ENCODE assay signal across 22 mouse cellular contexts in genomic region chr4:97808885-97809284, GRCm38 (mm10). TPM values are rescaled to one million over a fixed set of nuclear protein-coding genes. Genes with fewer than 3 reads are reported as not detected.
"Had no signal": no experiment of that assay in that cellular context is flagged by ENCODE, and none has a peak within 500 bp of the region (broad histone marks: within the 10 kb centered on the region; RNA-seq: fewer than 3 reads in every experiment).

No protein-coding gene starts in this region.

- H3K27ac ChIP-seq: left cerebral cortex, adult 2 months; liver, embryonic 14.5 days; lung, embryonic 15.5 days; midbrain, embryonic 12.5 days; midbrain, embryonic 15.5 days; neural tube, embryonic 12.5 days; neural tube, embryonic 15.5 days; stomach, postnatal 0 days had no signal

- ATAC-seq: intestine, postnatal 0 days; midbrain, embryonic 15.5 days had no signal

- DNase-seq: kidney, adult 2 months; kidney, postnatal 10 days; kidney, postnatal 4 days; layer of hippocampus, adult 9-11 months; layer of hippocampus, postnatal 36 days; lung, postnatal 10 days; right cerebral cortex, adult 18-20 months; right cerebral cortex, postnatal 14 days; right cerebral cortex, postnatal 4 days; thymus, adult 2 months; thymus, postnatal 25 days had no signal

- H3K4me3 ChIP-seq: kidney, embryonic 15.5 days; left cerebral cortex, adult 2 months; lung, embryonic 15.5 days; midbrain, embryonic 12.5 days; midbrain, embryonic 15.5 days; neural tube, embryonic 12.5 days; neural tube, embryonic 15.5 days had no signal

RNA-seq across cellular contexts. Expression of gene E130114P18Rik, which starts 31.0 kb away (rescaled TPM):
- total RNA-seq: liver, adult 2 months had no signal
- polyA plus RNA-seq: liver, adult 2 months; liver, embryonic 14.5 days had no signal
